Mouse (Mus musculus) left cerebral cortex, postnatal 25 days (tissue): ENCODE measurements around the gene Sp1. TPM values are rescaled to one million over a fixed set of nuclear protein-coding genes. Genes with fewer than 3 reads are reported as not detected.

Source experiments
- DNase-seq, 2 experiments: peaks; one replicate each; pipeline ENCODE4 v3.0.0; 2022; ENCODE audit warnings: low spot score in 2 of 2, mixed read lengths in 1 of 2
- intact Hi-C: fragments of 180-260 bp; cut with DNase I; formaldehyde crosslinking; loops from one replicate; pipeline ENCODE4 v1.15.1; 2025
- total RNA-seq, 2 experiments: library from RNA; stranded (reverse); gene quantifications; 2 replicates each; pipeline ENCODE4 v1.2.3; 2021

Sp1 gene
- 10 to 100 TPM; 24.3 to 27.0 TPM for total RNA-seq

- peak; percentile 99 to 100 for DNase-seq
- intact Hi-C loops, result no loop called here
Observed at GRCm38 (mm10) chr15:102405489-102406195, at the start of gene Sp1. Gene Sp1 (plus strand): TSS chr15:102406143.

DNA sequence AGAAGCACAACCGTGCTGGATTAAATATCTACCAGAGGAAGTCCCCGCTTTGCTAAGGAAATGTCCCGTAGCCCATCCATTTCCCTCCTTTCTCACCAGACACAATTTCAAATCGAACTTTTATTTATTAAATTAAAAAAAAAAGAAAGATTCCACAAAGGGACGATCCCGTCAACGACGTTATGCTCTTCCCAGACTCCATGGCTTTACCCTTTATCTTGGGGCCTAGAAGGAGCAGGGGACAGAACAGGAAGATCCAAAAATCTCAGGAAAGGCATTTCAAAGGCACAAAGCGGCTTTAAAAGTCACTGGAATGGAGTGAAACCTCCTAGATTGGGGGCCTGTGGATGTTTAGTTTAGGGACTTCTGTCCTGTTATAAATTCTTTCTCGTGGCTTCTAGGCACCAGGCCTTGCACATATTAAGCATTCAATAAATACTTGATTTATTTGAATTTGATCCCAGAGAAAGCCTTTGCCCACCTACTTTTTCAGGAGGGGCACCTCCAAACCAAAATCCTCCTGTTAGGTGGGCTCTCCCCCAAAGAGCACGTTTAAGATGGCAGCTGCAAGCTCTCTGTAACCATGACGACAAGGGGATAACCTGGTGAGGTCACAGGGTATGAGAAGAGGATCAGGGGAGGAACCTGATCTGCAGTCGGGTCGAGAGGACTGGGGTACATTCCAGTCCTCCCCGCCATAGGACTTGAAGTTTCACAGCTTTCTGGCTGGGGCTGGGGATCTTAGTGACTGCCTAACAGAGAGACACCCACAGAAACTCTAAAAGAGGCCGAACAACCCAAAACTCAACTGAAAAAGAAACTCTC lies 49.2 kb upstream of the Sp1 start:
- intact Hi-C loops, result no loop called here

DNA sequence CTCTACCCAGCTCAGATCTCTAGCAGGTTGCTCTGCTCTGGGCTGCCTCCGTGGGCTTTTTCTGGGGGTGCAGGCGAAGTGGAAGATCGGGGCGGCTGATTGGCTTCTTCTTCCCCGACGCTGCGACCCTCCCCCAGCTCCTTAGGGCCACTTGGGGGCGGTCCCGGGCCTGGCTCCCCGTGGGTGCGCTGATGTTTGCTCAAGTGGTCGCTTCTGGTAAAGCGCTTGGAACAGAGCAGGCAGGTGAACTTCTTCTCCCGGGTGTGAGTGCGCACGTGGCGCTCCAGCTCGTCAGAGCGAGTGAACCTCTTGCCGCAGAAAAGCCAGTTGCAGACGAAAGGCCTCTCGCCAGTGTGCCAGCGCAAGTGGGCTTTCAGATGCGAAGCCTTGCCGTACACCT lies 47.8 kb upstream of the Sp1 start:
- DNase-seq, result no peak
- intact Hi-C loops, result no loop called here

More for the DNA sequence above, 49.2 kb upstream of the Sp1 start:
- DNase-seq, result no peak

- intact Hi-C loops, result no loop called here
- DNase-seq, result no peak
Observed at GRCm38 (mm10) chr15:102358834-102359233, 47.1 kb upstream of the Sp1 start.

DNA sequence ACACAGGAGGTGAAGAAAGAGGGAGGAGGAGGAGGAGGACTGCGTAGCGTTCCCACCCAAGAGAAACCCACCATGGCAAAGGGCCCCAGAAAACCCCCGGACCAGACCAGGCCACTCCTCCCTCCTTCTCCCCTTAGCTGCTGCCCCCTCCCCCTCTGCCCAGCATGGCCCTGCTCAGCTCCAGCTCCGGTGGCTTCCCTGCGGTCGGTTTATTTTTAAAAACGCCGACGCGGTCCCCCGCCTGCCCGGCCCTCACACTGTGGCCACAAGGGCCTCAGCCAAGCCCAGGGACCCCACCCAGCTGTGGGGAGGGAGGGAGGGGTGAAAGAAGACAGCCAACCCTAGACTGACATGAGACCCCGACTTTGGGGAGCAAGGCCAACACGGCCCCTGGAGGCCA lies 43.3 kb upstream of the Sp1 start:
- no peak for DNase-seq
- intact Hi-C loops, result no loop called here

DNA sequence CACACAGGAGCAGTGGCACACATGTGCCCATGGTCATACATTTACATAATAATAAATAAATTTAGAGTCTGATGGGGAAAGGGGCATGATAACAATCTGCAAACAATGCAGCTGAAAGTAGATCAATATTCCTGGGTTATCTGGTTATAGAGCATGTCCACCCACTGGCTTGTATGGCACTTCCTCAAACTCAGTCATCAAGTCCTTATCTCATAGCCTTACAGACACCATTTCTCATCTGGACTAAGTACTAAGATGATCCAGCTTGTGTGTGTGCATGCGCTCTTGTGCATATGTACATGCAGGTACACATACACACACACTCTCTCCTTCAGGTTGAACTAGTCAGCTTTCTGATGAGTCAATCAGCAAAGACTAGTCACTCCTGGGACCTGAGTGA lies 41.3 kb upstream of the Sp1 start:
- intact Hi-C loops, result no loop called here
- no peak for DNase-seq

DNA sequence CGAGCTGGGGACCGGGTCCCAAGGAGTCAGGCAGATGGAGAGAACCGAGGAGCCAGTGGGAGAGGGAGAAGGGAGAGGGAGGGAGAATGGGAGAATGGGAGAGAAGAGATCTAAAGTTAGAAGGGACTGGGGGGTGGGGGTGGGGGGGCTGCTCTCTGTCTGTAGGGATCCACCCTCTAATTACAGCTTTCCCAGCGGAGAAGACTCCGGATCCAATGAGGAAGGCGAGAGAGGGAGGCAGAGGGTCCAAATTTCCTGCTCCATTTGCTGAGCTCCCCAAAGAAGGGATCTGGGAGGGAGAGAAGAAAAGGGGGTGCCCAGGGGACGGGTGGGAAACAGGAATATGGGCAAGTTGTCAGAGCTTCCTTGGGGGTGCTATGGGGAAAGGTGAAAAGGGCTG lies 39.7 kb upstream of the Sp1 start:
- no peak for DNase-seq
- intact Hi-C loops, result no loop called here

DNA sequence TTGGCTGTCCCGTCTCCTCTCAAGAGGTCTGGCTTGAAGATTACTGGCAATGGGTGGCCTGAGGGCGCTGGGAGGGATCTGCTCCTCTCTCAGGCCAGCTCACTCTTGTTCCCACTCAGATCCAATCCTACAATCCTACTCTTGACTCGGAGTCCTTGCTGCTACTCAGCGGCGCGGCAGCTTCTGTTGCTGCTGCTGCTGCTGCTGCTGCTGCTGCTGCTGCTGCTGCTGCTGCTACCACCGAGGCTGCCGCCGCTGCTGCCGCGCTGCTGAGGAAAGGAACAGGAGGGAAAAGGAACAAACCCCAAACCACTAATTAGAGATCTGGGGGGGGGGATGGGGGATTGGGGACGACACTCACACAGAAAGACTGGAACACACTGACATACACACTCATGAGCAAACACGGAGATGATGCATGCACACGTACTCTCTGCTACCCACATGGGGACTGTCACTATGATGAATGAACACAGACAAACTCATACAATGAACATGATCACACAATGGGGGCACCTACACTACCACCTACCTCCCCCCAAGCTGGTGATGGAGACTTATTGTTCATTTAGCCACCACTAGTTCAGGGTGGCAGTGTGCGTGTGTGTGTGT lies 39.1 kb upstream of the Sp1 start, which contains the start of gene Sp7:
TSS of gene Sp7 (minus strand) at position 450 of the 612 bp plus-strand sequence.
- intact Hi-C loops, result no loop called here
- no peak for DNase-seq

DNA sequence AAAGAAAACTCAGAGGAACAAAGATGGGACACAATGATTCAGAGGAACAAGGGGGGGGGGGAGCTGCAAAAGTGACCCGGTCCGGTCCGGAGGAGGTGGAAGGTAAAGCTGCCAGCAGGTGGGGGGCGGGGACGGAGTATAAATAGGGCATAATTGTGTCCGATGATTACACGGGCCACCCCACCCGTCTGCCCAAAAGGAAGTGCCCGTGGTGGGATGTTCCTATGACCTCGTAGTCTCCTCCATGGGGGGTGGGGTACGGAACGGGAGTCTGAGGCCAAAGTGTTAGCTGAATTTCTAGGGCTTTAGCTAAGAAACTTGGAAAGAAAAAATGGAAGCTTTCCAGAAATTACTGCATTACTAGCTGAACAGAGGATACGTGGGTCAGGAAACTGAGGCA lies 36.0 kb upstream of the Sp1 start:
- no peak for DNase-seq
- intact Hi-C loops, result no loop called here

GRCm38 (mm10) chr15:102370727-102371126 lies 35.2 kb upstream of the Sp1 start:
- intact Hi-C loops, result no loop called here

DNA sequence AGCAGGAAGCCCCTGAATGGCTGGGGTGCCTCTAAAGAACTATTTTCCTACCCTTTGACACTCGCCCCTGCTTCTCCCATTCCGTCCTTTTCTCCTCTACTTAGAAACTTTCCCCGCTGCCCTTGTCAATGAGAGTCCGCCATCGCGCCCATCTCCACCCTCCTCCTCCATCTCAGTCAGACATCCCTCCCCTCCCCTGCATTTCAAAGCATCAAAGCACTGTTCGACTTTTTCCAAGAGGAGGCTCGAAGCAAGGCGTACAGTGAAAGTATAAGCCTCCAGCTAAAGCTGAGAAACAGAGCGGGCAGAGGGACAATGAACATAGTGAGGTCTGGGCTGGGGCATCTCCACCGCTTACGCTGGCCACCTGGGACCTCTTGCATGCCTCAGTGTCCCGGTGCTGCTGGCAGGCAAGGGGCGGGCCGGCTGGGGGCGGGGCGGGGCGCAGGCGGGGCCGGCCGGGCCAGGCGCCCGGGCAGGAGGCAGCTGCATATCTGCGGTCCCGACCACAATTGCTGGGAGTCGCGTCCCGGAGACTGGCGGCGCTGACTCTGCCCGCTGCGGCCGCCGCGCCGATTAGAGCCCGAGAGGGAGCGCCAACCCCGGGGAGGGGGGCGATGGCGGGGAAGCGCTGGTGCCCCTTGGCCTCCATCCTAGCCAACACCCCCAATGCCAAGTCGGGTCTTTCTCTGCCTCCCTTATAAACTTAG lies 29.3 kb upstream of the Sp1 start:
- peak in 1 of 2 experiments; percentile 12 for DNase-seq
- intact Hi-C loops, result loop anchor here (1.0 to 5.0 kb wide), 2 partner anchors 21 to 34 kb away; no protein-coding TSS in a partner anchor

More at GRCm38 (mm10) chr15:102370727-102371126, 35.2 kb upstream of the Sp1 start:
- DNase-seq, result no peak

DNA sequence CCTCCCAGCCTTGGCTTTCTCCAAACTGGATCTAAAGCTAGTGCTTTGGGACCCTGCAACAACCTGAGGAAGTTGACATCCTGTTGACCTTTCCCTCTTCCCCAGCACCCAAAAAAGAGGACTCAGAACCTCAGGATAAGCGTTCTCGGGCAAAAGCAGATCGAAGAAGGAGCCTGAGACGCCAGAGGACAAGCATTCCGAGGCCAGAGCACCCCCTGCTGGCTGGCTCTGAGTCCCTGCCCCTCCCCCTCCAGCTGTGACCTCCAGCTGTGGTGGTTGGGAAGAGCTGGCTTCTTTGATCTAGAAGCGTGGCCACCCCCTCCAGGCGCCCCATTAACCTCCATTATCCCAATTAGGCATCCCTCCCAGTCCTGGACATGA lies 28.8 kb upstream of the Sp1 start:
- DNase-seq, result peak; percentile 69 to 71
- intact Hi-C loops, result loop anchor here (5.0 kb wide), 1 partner anchor 35 kb away; no protein-coding TSS in a partner anchor

DNA sequence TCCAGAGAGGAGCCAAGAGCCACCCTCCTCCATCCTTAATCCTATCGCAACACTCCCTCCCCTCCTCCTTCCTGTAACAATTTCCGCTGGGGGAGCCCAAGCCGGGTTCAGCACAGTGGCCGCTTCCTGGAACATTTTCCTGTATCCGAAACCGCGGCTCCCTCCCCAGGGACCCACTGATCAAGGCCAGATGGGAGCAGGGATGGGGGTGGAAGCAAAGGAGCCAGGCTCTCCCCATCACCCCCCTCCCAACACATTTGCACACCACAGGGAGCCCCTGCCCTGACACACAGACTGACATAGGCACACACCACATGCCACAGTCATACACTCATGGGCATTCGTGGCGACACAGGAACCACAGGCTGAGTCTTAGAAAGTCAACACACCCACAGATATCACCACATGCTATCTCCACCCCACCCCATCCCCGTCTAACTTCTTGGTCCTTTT lies 28.1 kb upstream of the Sp1 start:
- intact Hi-C loops, result loop anchor here (5.0 kb wide), 1 partner anchor 36 kb away; no protein-coding TSS in a partner anchor
- DNase-seq, result no peak

DNA sequence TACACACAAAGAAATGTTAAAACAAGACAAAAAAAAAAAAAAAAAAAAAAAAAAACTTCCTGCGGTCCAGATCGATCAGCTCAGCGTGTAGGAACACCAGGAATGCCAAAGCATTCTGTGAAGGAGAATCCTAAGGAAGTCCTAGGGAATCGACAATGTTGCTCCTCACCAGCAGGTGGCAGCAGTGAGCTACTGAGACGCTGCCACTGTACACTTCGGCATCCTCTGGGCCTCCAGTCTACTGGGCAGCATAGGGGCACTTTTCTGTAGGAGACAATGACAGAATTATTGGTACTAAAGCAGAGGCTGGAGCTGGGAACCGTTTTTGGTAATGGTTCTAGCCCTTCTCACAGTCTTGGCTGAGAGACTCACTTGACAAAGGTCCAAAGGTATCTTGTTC lies 24.4 kb upstream of the Sp1 start:
- DNase-seq, result peak; percentile 85
- intact Hi-C loops, result loop anchor here (1.0 to 2.0 kb wide), 2 partner anchors 40 to 63 kb away; partner anchors contain the start of gene Amhr2

GRCm38 (mm10) chr15:102383671-102384070 lies 22.3 kb upstream of the Sp1 start:
- intact Hi-C loops, result no loop called here

DNA sequence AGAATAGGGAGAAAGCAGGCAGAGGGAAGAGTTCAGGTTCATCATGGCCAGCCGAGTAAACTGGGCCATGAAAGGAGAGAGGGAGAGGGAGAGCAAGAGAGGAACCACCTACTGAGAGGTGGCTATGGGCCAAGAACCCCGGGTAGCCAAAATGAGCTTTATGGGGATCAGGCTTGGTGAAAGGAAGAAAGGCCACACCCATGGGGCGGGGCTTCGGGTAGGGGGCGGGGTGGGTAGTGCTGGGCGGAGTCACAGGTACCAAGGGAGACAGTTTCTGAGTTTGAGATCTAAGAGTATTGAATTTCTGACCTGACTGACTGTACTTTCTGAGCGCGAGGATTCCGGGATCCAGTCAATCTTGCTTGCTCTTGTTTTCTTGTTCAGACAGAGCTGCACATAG lies 19.3 kb upstream of the Sp1 start:
- intact Hi-C loops, result no loop called here
- no peak for DNase-seq

More at GRCm38 (mm10) chr15:102383671-102384070, 22.3 kb upstream of the Sp1 start:
- DNase-seq, result no peak

- intact Hi-C loops, result no loop called here
- DNase-seq, result no peak
Observed at GRCm38 (mm10) chr15:102388942-102389341, 17.0 kb upstream of the Sp1 start.

GRCm38 (mm10) chr15:102392520-102392919 lies 13.4 kb upstream of the Sp1 start:
- DNase-seq, result no peak
- intact Hi-C loops, result no loop called here

- DNase-seq, result no peak
- intact Hi-C loops, result no loop called here
Observed at GRCm38 (mm10) chr15:102393584-102394014, 12.3 kb upstream of the Sp1 start.
